Mouse (Mus musculus) megakaryocyte progenitor cell, adult 5-6 weeks (primary cell): ENCODE results near the gene Tm9sf2. TPM values are rescaled to one million over a fixed set of nuclear protein-coding genes. Genes with fewer than 3 reads are reported as not detected.

Source experiments
- ATAC-seq: replicated peaks from 2 replicates; pipeline ENCODE4 v1.8.0; 2016; ENCODE audit warnings: mild to moderate bottlenecking, moderate TSS enrichment, inconsistent platforms; ENCODE audit not compliant: poor library complexity
- total RNA-seq, 2 experiments: library from RNA; stranded (forward) in 1 of 2; stranded (reverse) in 1 of 2; fragments of 157-497, 149-512 nt in 1 of 2; fragments of 200-1000 nt in 1 of 2; gene quantifications; 2 replicates each; pipeline versions ENCODE4 v1.2.3 to v1.2.4; 2015 to 2017

Tm9sf2 gene
- total RNA-seq (2015) (98.1 and 98.8 TPM in 2 replicates), total RNA-seq (2017) (108 and 118 TPM in 2 replicates)

DNA sequence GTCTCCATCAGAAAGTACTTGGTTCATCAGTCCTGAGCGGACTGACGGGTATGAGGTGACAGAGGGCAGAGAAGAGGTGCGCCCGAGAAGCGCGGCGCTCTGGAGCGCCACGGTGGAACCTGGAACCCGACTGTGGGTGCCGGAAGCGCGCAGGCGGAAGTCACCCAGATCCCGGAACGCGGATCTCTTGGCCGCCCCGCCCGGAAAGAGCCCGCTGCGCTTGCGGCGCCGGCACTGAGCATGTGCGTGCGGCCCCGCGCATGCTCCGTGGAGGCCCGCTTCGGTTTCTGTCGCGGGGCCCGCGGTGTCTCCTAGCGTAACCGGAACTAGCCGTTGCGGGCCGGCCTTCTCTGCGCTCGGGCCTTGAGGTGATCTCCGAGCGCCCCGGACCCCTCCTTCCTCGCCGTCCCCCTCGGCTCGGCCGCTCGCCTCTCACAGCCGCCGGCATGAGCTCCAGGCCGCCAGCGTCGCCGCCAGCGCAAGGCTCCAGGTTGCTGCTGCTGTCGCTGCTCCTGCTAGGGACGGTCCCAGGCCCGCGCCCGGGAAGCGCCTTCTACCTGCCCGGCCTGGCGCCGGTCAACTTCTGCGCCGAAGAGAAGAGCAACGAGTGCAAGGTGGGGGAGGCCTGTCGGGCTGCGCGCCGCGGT lies at the start of gene Tm9sf2:
Gene Tm9sf2 (plus strand): TSS at position 217 of the 647 bp plus-strand sequence.
- ATAC-seq, result peak; percentile 71

- ATAC-seq, result 0 out of 2 replicates have a peak, but pooled peaks have one; percentile 10
Observed at GRCm38 (mm10) chr14:122057941-122058346, 48.9 kb upstream of the Tm9sf2 start.

GRCm38 (mm10) chr14:122060642-122061041 lies 46.2 kb upstream of the Tm9sf2 start:
- ATAC-seq, result peak; percentile 89

- ATAC-seq, result no peak
Observed at GRCm38 (mm10) chr14:122061376-122061775, 45.5 kb upstream of the Tm9sf2 start.

GRCm38 (mm10) chr14:122062411-122063090 lies 44.3 kb upstream of the Tm9sf2 start:
- ATAC-seq, result no peak

GRCm38 (mm10) chr14:122063599-122063998 lies 43.2 kb upstream of the Tm9sf2 start:
- ATAC-seq, result no peak; the same call in 1 of the 2 replicates

GRCm38 (mm10) chr14:122064519-122064918 lies 42.3 kb upstream of the Tm9sf2 start:
- peak; percentile 59 for ATAC-seq

DNA sequence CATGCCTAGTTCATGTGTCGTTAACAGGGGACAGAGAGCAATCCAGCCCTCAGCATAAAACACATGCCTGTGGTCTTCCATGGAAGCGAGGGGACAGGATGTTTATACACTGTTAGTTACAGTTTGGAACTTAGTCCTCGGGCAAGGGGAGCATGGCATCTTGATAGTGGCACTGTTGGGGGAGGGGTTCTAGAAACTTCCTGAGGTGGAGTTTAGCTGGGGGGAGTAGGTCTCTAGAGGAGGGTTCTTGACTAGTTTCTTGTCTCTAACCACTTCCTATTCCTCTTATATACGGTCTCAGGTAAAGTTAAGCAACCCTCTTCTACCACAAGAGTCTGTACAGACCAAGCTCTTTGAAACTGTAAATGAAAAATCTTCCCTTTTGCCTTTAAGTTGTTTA lies 40.6 kb upstream of the Tm9sf2 start:
- ATAC-seq, result peak; percentile 30

GRCm38 (mm10) chr14:122068036-122068435 lies 38.8 kb upstream of the Tm9sf2 start:
- ATAC-seq, result peak; percentile 17; the same call in 1 of the 2 replicates

DNA sequence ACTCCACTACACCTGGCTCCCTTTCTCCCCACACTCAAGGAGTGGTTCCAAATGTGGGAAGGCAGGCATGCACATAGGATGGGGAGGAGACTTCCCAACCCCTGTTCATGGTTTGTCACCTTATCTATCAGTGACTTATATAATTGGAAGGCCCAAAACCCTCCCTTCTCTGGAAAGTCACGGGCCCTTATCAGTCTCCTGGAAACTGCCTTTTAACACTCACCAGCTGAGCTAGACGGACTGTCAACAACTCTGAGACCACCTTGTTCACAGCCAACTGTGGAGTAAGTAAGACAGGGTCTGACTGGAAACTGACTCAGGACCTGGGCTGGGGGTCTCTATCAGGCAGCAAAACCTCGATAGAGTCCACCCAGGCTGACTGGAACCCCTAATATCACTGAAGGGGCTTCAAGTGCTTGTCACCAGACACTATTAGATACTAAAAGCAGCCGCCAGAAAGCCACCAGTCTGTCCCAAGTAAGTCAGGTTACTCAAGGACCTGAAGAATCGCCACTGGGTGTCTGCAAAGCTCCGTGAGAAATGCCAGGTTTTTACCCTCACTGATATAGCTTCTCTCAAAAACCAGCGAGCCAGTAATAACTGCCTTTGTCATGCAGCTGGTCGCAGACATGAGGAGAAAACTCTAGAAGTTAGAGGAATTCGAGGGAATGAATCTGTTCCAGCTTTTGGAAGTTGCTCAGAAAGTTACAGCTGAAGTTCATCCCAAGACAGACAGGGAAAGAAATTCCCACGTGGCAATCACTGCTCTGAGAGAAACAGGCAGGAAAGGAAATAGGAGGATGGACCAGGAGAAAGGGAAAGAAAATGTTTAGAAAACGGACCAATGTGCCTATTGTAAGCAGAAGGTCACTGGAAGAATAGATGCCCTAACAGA lies 37.8 kb upstream of the Tm9sf2 start:
- ATAC-seq, result 0 out of 2 replicates have a peak, but pooled peaks have one; percentile 6

DNA sequence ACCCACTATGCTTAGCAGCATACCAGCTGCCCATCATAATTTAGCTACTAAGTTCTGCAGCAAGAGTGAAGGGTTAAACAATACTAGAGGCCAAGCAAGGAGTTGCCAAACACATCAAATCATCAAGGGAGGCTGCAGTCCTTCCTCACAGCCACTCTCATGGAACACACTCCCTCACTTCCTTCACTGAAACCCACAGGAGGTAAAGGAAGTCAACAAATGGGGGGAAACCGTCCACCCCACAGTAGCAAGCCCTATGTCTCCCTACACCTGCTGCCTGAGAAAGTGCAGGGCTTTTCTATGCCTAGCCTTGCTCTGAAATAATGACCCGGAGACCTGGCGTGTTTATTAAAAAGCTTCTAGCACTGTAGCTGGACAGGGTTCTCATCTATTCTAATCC lies 36.9 kb upstream of the Tm9sf2 start:
- peak; percentile 37 for ATAC-seq

DNA sequence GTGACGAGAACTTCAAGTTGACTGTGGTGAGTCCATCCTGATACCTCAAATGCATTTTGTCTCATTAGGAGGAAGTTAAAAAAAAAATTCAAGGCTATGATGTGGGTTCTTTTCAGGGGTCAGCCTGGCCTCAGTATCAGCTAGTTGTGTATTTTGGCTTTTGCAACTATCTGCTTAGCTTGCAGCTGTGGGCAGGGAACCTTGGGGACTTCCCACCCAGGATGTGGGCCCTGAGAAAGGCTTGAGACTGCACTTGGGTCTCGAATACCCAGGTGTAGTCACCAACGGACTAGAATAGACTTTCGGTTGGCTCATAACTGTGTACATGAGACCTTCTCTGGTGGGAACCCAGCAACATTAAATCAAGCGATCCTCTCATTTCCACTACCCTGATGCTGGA lies 33.4 kb upstream of the Tm9sf2 start:
- no peak for ATAC-seq

DNA sequence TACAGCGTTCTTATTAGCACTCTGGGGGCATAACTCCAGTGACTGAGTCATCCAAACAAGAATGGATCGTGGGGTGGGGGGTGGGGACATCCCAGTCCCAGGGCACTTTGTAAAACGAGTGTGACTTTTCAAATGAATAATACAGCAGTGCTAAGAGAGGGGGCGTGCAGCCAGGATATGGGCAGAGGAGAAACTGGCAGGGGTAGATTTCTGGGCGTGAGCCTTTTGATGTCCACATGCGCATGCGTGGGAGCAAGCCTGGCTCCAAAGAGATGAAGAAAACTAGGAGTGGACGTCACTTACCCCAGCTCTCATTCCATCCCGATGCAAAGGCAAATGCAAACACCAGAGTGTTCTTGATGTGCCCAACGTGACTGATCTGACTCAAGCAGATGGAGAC lies 32.5 kb upstream of the Tm9sf2 start:
- ATAC-seq, result no peak

DNA sequence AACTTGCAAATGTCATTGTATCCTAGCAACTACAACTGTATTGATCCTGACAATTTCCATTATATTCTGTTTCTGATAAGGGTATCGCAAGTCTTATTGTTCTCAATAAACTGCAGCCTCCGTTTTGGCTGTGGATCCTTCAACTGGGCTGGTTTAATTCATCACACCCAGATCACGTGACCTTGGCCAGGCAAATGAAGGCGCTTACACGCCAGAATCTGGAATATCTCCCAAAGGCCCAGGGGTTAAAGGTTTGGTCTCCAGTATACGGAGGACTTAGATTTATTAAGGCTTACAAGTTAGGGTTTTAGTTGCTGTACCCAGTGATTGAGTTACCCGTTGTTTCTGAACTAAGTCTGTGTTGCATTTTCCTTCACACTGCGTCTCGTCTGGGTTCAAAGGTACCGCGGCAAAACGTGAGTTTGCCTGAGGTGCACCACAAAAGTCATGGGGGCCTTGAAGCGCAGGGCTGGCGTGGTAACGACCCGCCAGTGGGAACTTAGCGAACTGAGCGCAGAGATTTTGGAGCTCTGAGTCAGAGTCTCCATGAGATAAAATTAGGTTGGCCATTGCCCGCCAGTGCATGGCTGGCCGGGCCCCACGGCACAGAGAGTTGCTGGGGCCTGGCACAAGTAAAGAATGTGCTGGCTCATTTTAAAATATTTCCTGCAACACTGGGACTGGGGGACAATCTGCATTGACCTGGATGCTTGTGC lies 31.2 kb upstream of the Tm9sf2 start:
- no peak for ATAC-seq

GRCm38 (mm10) chr14:122077017-122077416 lies 29.8 kb upstream of the Tm9sf2 start:
- no peak for ATAC-seq

DNA sequence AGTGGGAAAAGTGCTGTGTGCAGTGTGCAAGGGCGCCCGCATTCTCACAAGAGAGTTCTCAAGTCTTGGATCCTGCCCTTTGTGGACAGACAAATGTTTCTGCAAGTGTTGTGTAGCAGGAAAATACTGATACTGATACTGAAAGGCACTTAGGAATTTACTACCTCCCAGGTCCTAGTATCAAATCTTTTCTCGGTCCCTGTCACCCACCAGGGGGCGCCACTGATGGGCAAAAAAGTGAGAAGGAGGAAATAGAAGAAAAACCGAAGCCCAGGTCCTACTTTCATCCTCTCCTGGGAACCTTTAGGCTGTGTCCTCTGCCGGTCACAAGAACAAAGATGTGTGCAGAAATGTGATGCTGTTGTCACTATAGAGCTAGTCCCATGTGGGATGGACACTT lies 27.4 kb upstream of the Tm9sf2 start:
- peak; percentile 92 for ATAC-seq

- ATAC-seq, result no peak
Observed at GRCm38 (mm10) chr14:122079921-122080320, 26.9 kb upstream of the Tm9sf2 start.

DNA sequence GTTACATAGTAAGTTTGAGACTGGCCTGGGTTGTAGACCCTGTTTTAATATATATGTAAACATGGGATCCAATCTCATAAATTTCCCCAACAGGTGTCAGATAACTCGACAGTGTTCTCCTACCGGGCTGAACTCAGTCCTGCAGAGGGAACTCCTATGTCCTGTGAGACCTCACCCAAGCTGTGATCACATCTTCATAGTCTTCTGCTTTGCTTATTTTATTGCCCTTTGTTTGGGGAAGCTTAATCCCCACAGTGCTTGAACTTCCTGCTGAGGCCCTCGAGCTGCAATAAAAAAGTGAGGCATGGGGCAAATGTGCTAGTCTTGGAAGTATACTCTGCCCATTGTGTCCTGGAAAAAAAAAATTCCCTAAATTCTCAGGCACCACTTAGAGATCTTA lies 25.5 kb upstream of the Tm9sf2 start:
- ATAC-seq, result no peak

DNA sequence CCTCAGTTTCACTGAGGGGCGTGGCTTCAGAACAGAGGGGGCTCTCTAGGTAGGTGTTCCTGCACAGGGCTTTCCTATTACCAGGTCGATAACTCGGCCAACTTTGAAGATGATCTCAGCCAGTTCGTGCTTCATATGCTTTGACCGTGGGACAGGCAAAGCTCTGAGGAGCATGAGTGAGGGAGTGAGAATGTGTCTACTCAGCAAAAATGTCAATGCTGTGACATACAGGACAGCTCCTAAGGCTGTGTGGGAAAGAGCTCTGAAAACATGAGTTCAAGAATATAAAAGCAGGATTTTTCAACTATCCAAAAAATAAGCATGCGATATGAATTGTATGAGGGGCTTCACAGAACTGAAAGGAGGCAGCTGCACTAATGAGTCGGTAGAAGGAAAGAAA lies 23.3 kb upstream of the Tm9sf2 start:
- no peak for ATAC-seq

DNA sequence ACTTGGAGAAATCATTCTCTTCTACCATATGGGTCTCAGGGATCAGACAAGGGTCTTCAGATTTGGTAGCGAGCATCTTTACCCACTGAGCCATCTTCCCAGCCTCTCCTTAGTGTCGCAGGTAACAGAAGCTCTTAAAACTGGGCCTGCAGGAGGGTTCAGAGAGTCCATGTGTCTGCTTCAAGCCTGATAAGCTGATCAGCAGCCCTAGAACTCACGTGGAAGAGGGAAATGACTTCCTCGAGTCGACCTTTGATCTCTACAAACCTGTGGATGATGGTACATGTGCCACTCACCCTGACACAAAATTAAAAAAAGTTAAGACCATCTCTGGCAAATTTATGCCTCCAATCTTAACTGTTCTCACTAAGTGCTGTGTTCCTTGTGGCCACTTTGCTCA lies 18.9 kb upstream of the Tm9sf2 start:
- ATAC-seq, result no peak

- peak; percentile 66 for ATAC-seq
Observed at GRCm38 (mm10) chr14:122092363-122092762, 14.5 kb upstream of the Tm9sf2 start.
